21 mouse cellular contexts compared by ENCODE assay signal in the genomic region with DNA sequence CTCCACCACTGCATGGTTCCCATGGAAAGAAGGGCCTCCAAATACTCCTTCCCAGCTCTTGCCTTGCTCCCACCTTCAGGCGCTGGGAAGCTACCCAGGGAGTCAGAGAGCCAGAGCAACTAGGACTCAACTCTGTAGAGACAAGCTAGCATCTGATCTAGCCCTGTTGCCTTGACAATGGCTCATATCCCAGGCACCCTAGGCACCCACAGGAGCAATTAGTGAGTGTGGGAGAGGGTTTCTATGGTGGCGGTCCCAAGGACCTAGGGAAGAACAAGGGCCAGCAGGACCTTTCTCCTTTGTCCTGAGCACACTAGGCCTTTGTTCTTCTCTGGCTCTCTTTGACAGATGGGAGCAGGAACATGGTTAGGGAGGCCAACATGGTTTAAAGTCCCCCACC. TPM values are rescaled to one million over a fixed set of nuclear protein-coding genes. Genes with fewer than 3 reads are reported as not detected.
DNase-seq lines count a peak whose midpoint lies in the region; ATAC-seq and TF ChIP-seq lines count a peak whose summit lies in the region.
"Had no signal": no experiment of that assay in that cellular context is flagged by ENCODE, and none has a peak within 500 bp of the region (broad histone marks: within the 10 kb centered on the region; RNA-seq: fewer than 3 reads in every experiment).

No protein-coding gene starts in this region.

- peaks cover 56% of the 10 kb centered on the region for H3K4me1 ChIP-seq in thymus, adult 2 months (replicated peaks; ENCODE audit: control insufficient read depth, insufficient read depth, low read length)
- H3K4me1 ChIP-seq in intestine, embryonic 16.5 days (ENCODE audit: control insufficient read depth, insufficient read depth, low read length): peaks cover 12% of the 10 kb centered on the region

- no peak for TF ChIP-seq POLR2A in thymus, adult 2 months (IDR thresholded peaks at IDR 0.05; ENCODE audit: control insufficient read depth, extremely low read depth, insufficient read depth, low read length, poor library complexity)

- H3K27me3 ChIP-seq in thymus, adult 2 months (ENCODE audit: control insufficient read depth, insufficient read depth, low read length): no peaks in the 10 kb centered on the region
- no peaks in the 10 kb centered on the region for H3K27me3 ChIP-seq in intestine, embryonic 16.5 days (replicated peaks; ENCODE audit: control insufficient read depth, insufficient read depth, low read length)
- H3K27me3 ChIP-seq: heart, embryonic 13.5 days; stomach, embryonic 15.5 days had no signal

- H3K9me3 ChIP-seq in intestine, embryonic 16.5 days (ENCODE audit: control insufficient read depth, low read length): no peaks in the 10 kb centered on the region
- H3K9me3 ChIP-seq: heart, embryonic 13.5 days; stomach, embryonic 15.5 days had no signal

- ATAC-seq in intestine, embryonic 16.5 days: no peak

- no peak for TF ChIP-seq CTCF in gastrocnemius, adult 2 months (IDR thresholded peaks at IDR 0.05)
- no peak for TF ChIP-seq CTCF in left cerebral cortex, adult 2 months (IDR thresholded peaks at IDR 0.05)
- no peak for TF ChIP-seq CTCF in thymus, adult 2 months (IDR thresholded peaks at IDR 0.05; ENCODE audit: borderline replicate concordance, control insufficient read depth, extremely low read depth, insufficient read depth, low read length, poor library complexity)

- H3K27ac ChIP-seq in gastrocnemius, adult 2 months: peak overlapping the region; percentile 28; the same call in 1 of the 2 replicates
- H3K27ac ChIP-seq in left cerebral cortex, adult 2 months: peak overlapping the region; percentile 55
- H3K27ac ChIP-seq in thymus, adult 2 months (ENCODE audit: control insufficient read depth, insufficient read depth, low read length): peak overlapping the region; percentile 98; the same call in 1 of the 2 replicates
- no peak overlapping the region for H3K27ac ChIP-seq in intestine, embryonic 16.5 days (ENCODE audit: low read length)
- H3K27ac ChIP-seq: heart, embryonic 13.5 days; hindbrain, embryonic 14.5 days; stomach, embryonic 15.5 days had no signal

- H3K4me2 ChIP-seq in intestine, embryonic 16.5 days (ENCODE audit: low read depth, low read length): no peak overlapping the region
- H3K4me2 ChIP-seq: heart, embryonic 13.5 days; hindbrain, embryonic 14.5 days; lung, embryonic 14.5 days; stomach, embryonic 15.5 days had no signal

- H3K36me3 ChIP-seq in thymus, adult 2 months (ENCODE audit: control insufficient read depth, insufficient read depth, low read length): peaks cover 51% of the 10 kb centered on the region
- H3K36me3 ChIP-seq in intestine, embryonic 16.5 days (ENCODE audit: control insufficient read depth, insufficient read depth, low read length): no peaks in the 10 kb centered on the region
- H3K36me3 ChIP-seq: heart, embryonic 13.5 days; stomach, embryonic 15.5 days had no signal

- intact Hi-C loops in gastrocnemius, adult 2 months (cut with DNase I): no loop called here
- intact Hi-C loops in gastrocnemius, postnatal 14 days (cut with DNase I; ENCODE audit: low total_unique reads): no loop called here
- intact Hi-C loops in left cerebral cortex, adult 2 months (cut with DNase I): no loop called here

- DNase-seq in gastrocnemius, adult 2 months: no peak
- no peak for DNase-seq in gastrocnemius, postnatal 14 days
- DNase-seq in left cerebral cortex, adult 2 months (ENCODE audit: extremely low spot score in 1 of 2, low spot score in 2 of 2): no peak
- DNase-seq in left cerebral cortex, adult 18-20 months (ENCODE audit: low spot score in 2 of 2): no peak
- DNase-seq in thymus, adult 2 months: no peak
- DNase-seq in thymus, postnatal 4 days: no peak
- DNase-seq: adrenal gland, adult 2 months; cerebellum, adult 18-20 months; gastrocnemius, postnatal 25 days; heart, adult 18-20 months; heart, postnatal 14 days; kidney, adult 8-10 months; kidney, postnatal 25 days; lung, embryonic 14.5 days; lung, postnatal 4 days; midbrain, embryonic 14.5 days; thymus, postnatal 36 days had no signal

- H3K9ac ChIP-seq in intestine, embryonic 16.5 days (ENCODE audit: low read depth, low read length): no peak overlapping the region
- H3K9ac ChIP-seq: heart, embryonic 13.5 days; hindbrain, embryonic 14.5 days; lung, embryonic 14.5 days; stomach, embryonic 15.5 days had no signal

- H3K4me3 ChIP-seq in gastrocnemius, adult 2 months: no peak overlapping the region
- H3K4me3 ChIP-seq in left cerebral cortex, adult 2 months: no peak overlapping the region
- H3K4me3 ChIP-seq in thymus, adult 2 months (ENCODE audit: control insufficient read depth, insufficient read depth, low read length): no peak overlapping the region
- no peak overlapping the region for H3K4me3 ChIP-seq in intestine, embryonic 16.5 days (ENCODE audit: low read length)
- H3K4me3 ChIP-seq: heart, embryonic 13.5 days; stomach, embryonic 15.5 days had no signal

- WGBS in thymus, adult 2 months: 100% methylated on average over 2 of the region's 2 CpGs
- WGBS in intestine, embryonic 16.5 days: 84% methylated on average over 2 of the region's 2 CpGs

RNA-seq across cellular contexts. Expression of gene Tbc1d10c, which starts 7.4 kb away (rescaled TPM):
- total RNA-seq in gastrocnemius, adult 2 months (2021): 1 to 10 TPM; 6.7 to 6.8 TPM
- 1 to 10 TPM; 2.7 TPM for total RNA-seq in gastrocnemius, postnatal 14 days (2021)
- 1 to 10 TPM; 1.4 to 1.5 TPM for total RNA-seq in left cerebral cortex, adult 2 months (2021)
- total RNA-seq in left cerebral cortex, adult 18-20 months (2021): 1 to 10 TPM; 1.0 to 1.1 TPM
- 622 and 718 TPM in 2 replicates for polyA plus RNA-seq in thymus, adult 2 months (2012; rRNA removed)
- 3.6 and 4.0 TPM in 2 replicates for polyA plus RNA-seq in intestine, embryonic 16.5 days (2015; fragmentation: Nextera tagmentation; extraction: Ambion mirVana)

RNA-seq across cellular contexts. Expression of gene Ppp1ca, which starts 8.2 kb away (rescaled TPM):
- 100 to 1,000 TPM; 201 to 214 TPM for total RNA-seq in gastrocnemius, adult 2 months (2021)
- total RNA-seq in gastrocnemius, postnatal 14 days (2021): 100 to 1,000 TPM; 266 to 269 TPM
- 100 to 1,000 TPM; 293 to 306 TPM for total RNA-seq in left cerebral cortex, adult 2 months (2021)
- total RNA-seq in left cerebral cortex, adult 18-20 months (2021): 100 to 1,000 TPM; 303 to 333 TPM
- polyA plus RNA-seq in thymus, adult 2 months (2012; rRNA removed): 897 and 1,014 TPM in 2 replicates
- 759 and 799 TPM in 2 replicates for polyA plus RNA-seq in intestine, embryonic 16.5 days (2015; fragmentation: Nextera tagmentation; extraction: Ambion mirVana)

RNA-seq across cellular contexts. Expression of gene Carns1, which starts 8.4 kb away (rescaled TPM):
- total RNA-seq in gastrocnemius, adult 2 months (2021): 10 to 100 TPM; 23.1 to 25.9 TPM
- total RNA-seq in gastrocnemius, postnatal 14 days (2021): 10 to 100 TPM; 23.4 to 27.5 TPM
- 1 to 10 TPM; 6.9 to 7.3 TPM for total RNA-seq in left cerebral cortex, adult 2 months (2021)
- total RNA-seq in left cerebral cortex, adult 18-20 months (2021): 1 to 10 TPM; 5.1 to 9.2 TPM
- polyA plus RNA-seq in thymus, adult 2 months (2012; rRNA removed): 92.9 and 95.5 TPM in 2 replicates
- 1.3 and 1.4 TPM in 2 replicates for polyA plus RNA-seq in intestine, embryonic 16.5 days (2015; fragmentation: Nextera tagmentation; extraction: Ambion mirVana)

RNA-seq across cellular contexts. Expression of gene Rad9a, which starts 17.8 kb away (rescaled TPM):
- total RNA-seq in gastrocnemius, adult 2 months (2021): 1 to 10 TPM; 2.8 to 3.4 TPM
- total RNA-seq in gastrocnemius, postnatal 14 days (2021): 1 to 10 TPM; 3.1 to 3.4 TPM
- 10 to 100 TPM in 1 of 2 experiments, 1 to 10 TPM in 1; 8.7 to 10.1 TPM for total RNA-seq in left cerebral cortex, adult 2 months (2021)
- 10 to 100 TPM in 1 of 2 experiments, 1 to 10 TPM in 1; 7.2 to 10.1 TPM for total RNA-seq in left cerebral cortex, adult 18-20 months (2021)
- 119 and 143 TPM in 2 replicates for polyA plus RNA-seq in thymus, adult 2 months (2012; rRNA removed)
- 31.7 and 34.2 TPM in 2 replicates for polyA plus RNA-seq in intestine, embryonic 16.5 days (2015; fragmentation: Nextera tagmentation; extraction: Ambion mirVana)

RNA-seq across cellular contexts. Expression of gene Rps6kb2, which starts 20.5 kb away (rescaled TPM):
- 10 to 100 TPM; 24.8 to 27.8 TPM for total RNA-seq in gastrocnemius, adult 2 months (2021)
- total RNA-seq in gastrocnemius, postnatal 14 days (2021): 10 to 100 TPM; 28.5 to 31.3 TPM
- total RNA-seq in left cerebral cortex, adult 2 months (2021): 10 to 100 TPM; 34.0 to 46.8 TPM
- 10 to 100 TPM; 32.5 to 34.5 TPM for total RNA-seq in left cerebral cortex, adult 18-20 months (2021)
- 97.8 and 102 TPM in 2 replicates for polyA plus RNA-seq in thymus, adult 2 months (2012; rRNA removed)
- 43.9 and 49.7 TPM in 2 replicates for polyA plus RNA-seq in intestine, embryonic 16.5 days (2015; fragmentation: Nextera tagmentation; extraction: Ambion mirVana)
